Mouse (Mus musculus) megakaryocyte, embryonic 14.5 days (primary cell): Measurements from ENCODE around the gene Zfp609.

Experiments
- FLI1 ChIP-seq: IDR thresholded peaks from 2 replicates; pipeline ENCODE4 v1.6.1; 2012; ENCODE audit warnings: low read length, inconsistent platforms, mixed read lengths
- GATA1 ChIP-seq: IDR thresholded peaks from 3 replicates; pipeline ENCODE4 v1.6.1; 2012; ENCODE audit warnings: mixed read lengths, low read length, inconsistent platforms, borderline replicate concordance

GRCm38 (mm10) chr9:65788556-65788955 is 38.8 kb downstream of the Zfp609 start:
- TF ChIP-seq GATA1 = no peak
- TF ChIP-seq FLI1 = no peak
